Mouse (Mus musculus) megakaryocyte, embryonic 14.5 days (primary cell): ENCODE measurements at regions not wholly inside any gene's neighbourhood (a gene's known extent, or its start where the extent isn't known, plus 50 kb on each side); places are given as distances from the start of the nearest gene placed in this dataset.

ENCODE experiments used
- FLI1 ChIP-seq: IDR thresholded peaks from 2 replicates; pipeline ENCODE4 v1.6.1; 2012; ENCODE audit warnings: low read length, inconsistent platforms, mixed read lengths
- GATA1 ChIP-seq: IDR thresholded peaks from 3 replicates; pipeline ENCODE4 v1.6.1; 2012; ENCODE audit warnings: mixed read lengths, low read length, inconsistent platforms, borderline replicate concordance

- no peak for TF ChIP-seq GATA1
- no peak for TF ChIP-seq FLI1
These were observed 157.2 kb downstream of the Fam43a start for GRCm38 (mm10) chr16:30756678-30757077.
